Mouse (Mus musculus): Measurements from ENCODE around the gene Sap18b.

GRCm38 (mm10) chr8:95807861-95808260, 17.3 kb upstream of the Sap18b start:
- TF ChIP-seq CTCF (IDR thresholded peaks at IDR 0.05; ENCODE audit: borderline replicate concordance, insufficient read depth, low read length) (no peak), POLR2A (IDR thresholded peaks at IDR 0.05; ENCODE audit: low read depth, low read length) (peak; percentile 82)
